Mouse (Mus musculus) CH12.LX (cell line): ENCODE results near the gene Ctdsp1. TPM values are rescaled to one million over a fixed set of nuclear protein-coding genes. Genes with fewer than 3 reads are reported as not detected.

Experiments
- DNase-seq: peaks from one replicate; pipeline ENCODE4 v3.0.0-alpha.2; 2013; ENCODE audit errors: extremely low read depth
- H3K27ac ChIP-seq: 2 replicates; pipeline ENCODE4 v1.5.1; 2012; ENCODE audit warnings: low read depth, mild to moderate bottlenecking, control low read depth, moderate library complexity; ENCODE audit not compliant: insufficient read depth
- H3K27me3 ChIP-seq: replicated peaks from 2 replicates; pipeline ENCODE3; 2012; ENCODE audit warnings: inconsistent platforms
- H3K36me3 ChIP-seq, 2 experiments: replicated peaks in 1 of 2; 2 replicates each; pipeline versions ENCODE3 to v1.6.1; 2012; ENCODE audit warnings: inconsistent platforms in 1 of 2, low read length in 1 of 2, mild to moderate bottlenecking in 1 of 2, mixed read lengths in 1 of 2, moderate library complexity in 1 of 2; ENCODE audit not compliant: control insufficient read depth in 1 of 2, insufficient read depth in 1 of 2
- H3K4me1 ChIP-seq, 2 experiments: 2 replicates each; pipeline ENCODE4 v1.6.1; 2012; ENCODE audit warnings: inconsistent platforms in 1 of 2, moderate library complexity in 1 of 2; ENCODE audit not compliant: insufficient read depth in 2 of 2, control insufficient read depth in 1 of 2
- H3K4me2 ChIP-seq: 2 replicates; pipeline ENCODE4 v1.6.1; 2012; ENCODE audit warnings: low read depth, mild to moderate bottlenecking, control low read depth; ENCODE audit not compliant: poor library complexity, insufficient read depth, severe bottlenecking
- H3K4me3 ChIP-seq, 3 experiments: fragments of 150-350 bp in 1 of 3; sonication (generic) in 1 of 3; replicated peaks in 1 of 3; 2 replicates each; pipeline versions ENCODE3 to v1.5.1; 2011 to 2012; ENCODE audit warnings: low read depth in 2 of 3, low read length in 2 of 3, mild to moderate bottlenecking in 2 of 3, moderate library complexity in 2 of 3, control low read depth in 1 of 3, improper control_type of control experiment in 1 of 3, inconsistent platforms in 1 of 3, mixed read lengths in 1 of 3; ENCODE audit not compliant: poor library complexity in 1 of 3
- H3K79me2 ChIP-seq: replicated peaks from 2 replicates; pipeline ENCODE4 v1.6.1; 2012; ENCODE audit warnings: mild to moderate bottlenecking, moderate library complexity; ENCODE audit not compliant: control insufficient read depth, poor library complexity, insufficient read depth, severe bottlenecking; ENCODE audit errors: extremely low read depth
- H3K9ac ChIP-seq: 2 replicates; pipeline ENCODE4 v1.6.1; 2012; ENCODE audit warnings: low read depth, mild to moderate bottlenecking, control low read depth, moderate library complexity; ENCODE audit not compliant: insufficient read depth
- H3K9me3 ChIP-seq: replicated peaks from 2 replicates; pipeline ENCODE3; 2012; ENCODE audit warnings: low read length, inconsistent platforms, mixed read lengths
- BHLHE40 ChIP-seq: IDR thresholded peaks from 2 replicates; pipeline ENCODE4 v1.6.1; 2011; ENCODE audit warnings: mild to moderate bottlenecking, low read depth, low read length, improper control_type of control experiment
- CHD2 ChIP-seq: IDR thresholded peaks from 2 replicates; pipeline ENCODE4 v1.6.1; 2011; ENCODE audit warnings: low read length, improper control_type of control experiment
- CTCF ChIP-seq, 2 experiments: IDR thresholded peaks in 1 of 2; conservative IDR thresholded peaks in 1 of 2; 2 replicates each; pipeline ENCODE4 v1.5.1; 2011 to 2012; ENCODE audit warnings: low read depth in 2 of 2, low read length in 2 of 2, improper control_type of control experiment in 1 of 2, inconsistent platforms in 1 of 2, mild to moderate bottlenecking in 1 of 2, moderate library complexity in 1 of 2
- E2F4 ChIP-seq: IDR thresholded peaks from 2 replicates; pipeline ENCODE4 v1.6.1; 2011; ENCODE audit warnings: low read depth, low read length, improper control_type of control experiment; ENCODE audit not compliant: insufficient replicate concordance
- ELF1 ChIP-seq: IDR thresholded peaks from 2 replicates; pipeline ENCODE4 v1.6.1; 2014; ENCODE audit warnings: low read depth, mild to moderate bottlenecking, inconsistent platforms, low read length, improper control_type of control experiment
- EP300 ChIP-seq: IDR thresholded peaks from 2 replicates; pipeline ENCODE4 v1.6.1; 2011; ENCODE audit warnings: low read length, improper control_type of control experiment
- ETS1 ChIP-seq: conservative IDR thresholded peaks from 2 replicates; pipeline ENCODE4 v1.6.1; 2012; ENCODE audit warnings: low read depth, mild to moderate bottlenecking, inconsistent platforms, low read length, improper control_type of control experiment, moderate library complexity
- GABPA ChIP-seq: IDR thresholded peaks from 2 replicates; pipeline ENCODE4 v1.6.1; 2012; ENCODE audit warnings: low read depth, low read length, improper control_type of control experiment, inconsistent platforms; ENCODE audit not compliant: insufficient replicate concordance
- HCFC1 ChIP-seq: IDR thresholded peaks from 2 replicates; pipeline ENCODE4 v1.6.1; 2012; ENCODE audit warnings: low read depth, mild to moderate bottlenecking, inconsistent platforms, low read length, improper control_type of control experiment
- IRF4 ChIP-seq: IDR thresholded peaks from 2 replicates; pipeline ENCODE4 v1.6.1; 2014; ENCODE audit warnings: low read depth, mild to moderate bottlenecking, inconsistent platforms, low read length, improper control_type of control experiment
- JUN ChIP-seq: IDR thresholded peaks from 2 replicates; pipeline ENCODE4 v1.6.1; 2011; ENCODE audit warnings: low read depth, mild to moderate bottlenecking, low read length, improper control_type of control experiment, moderate library complexity; ENCODE audit not compliant: insufficient read depth
- JUND ChIP-seq: conservative IDR thresholded peaks from 2 replicates; pipeline ENCODE4 v1.6.1; 2011; ENCODE audit warnings: low read depth, low read length, improper control_type of control experiment
- KAT2A ChIP-seq: IDR thresholded peaks from 2 replicates; pipeline ENCODE4 v1.6.1; 2012; ENCODE audit warnings: low read length, improper control_type of control experiment, inconsistent platforms; ENCODE audit not compliant: insufficient replicate concordance
- MAFK ChIP-seq: IDR thresholded peaks from 2 replicates; pipeline ENCODE4 v1.6.1; 2011; ENCODE audit warnings: low read length, improper control_type of control experiment; ENCODE audit not compliant: insufficient replicate concordance
- MAX ChIP-seq: IDR thresholded peaks from 2 replicates; pipeline ENCODE4 v1.6.1; 2011; ENCODE audit warnings: low read length, improper control_type of control experiment
- MAZ ChIP-seq: IDR thresholded peaks from 2 replicates; pipeline ENCODE4 v1.6.1; 2012; ENCODE audit warnings: low read depth, mild to moderate bottlenecking, inconsistent platforms, low read length, improper control_type of control experiment, moderate library complexity
- MEF2A ChIP-seq: IDR thresholded peaks from 2 replicates; pipeline ENCODE4 v1.6.1; 2014; ENCODE audit warnings: low read depth, mild to moderate bottlenecking, inconsistent platforms, low read length, improper control_type of control experiment, borderline replicate concordance
- MXI1 ChIP-seq: IDR thresholded peaks from 2 replicates; pipeline ENCODE4 v1.6.1; 2011; ENCODE audit warnings: mild to moderate bottlenecking, low read depth, low read length, improper control_type of control experiment
- MYC ChIP-seq: IDR thresholded peaks from 2 replicates; pipeline ENCODE4 v1.6.1; 2011; ENCODE audit warnings: low read depth, mild to moderate bottlenecking, improper control_type of control experiment, low read length
- NELFE ChIP-seq: IDR thresholded peaks from 2 replicates; pipeline ENCODE4 v1.6.1; 2011; ENCODE audit warnings: low read depth, low read length, improper control_type of control experiment
- NRF1 ChIP-seq: IDR thresholded peaks from 2 replicates; pipeline ENCODE4 v1.6.1; 2014; ENCODE audit warnings: low read depth, mild to moderate bottlenecking, inconsistent platforms, low read length, improper control_type of control experiment, moderate library complexity
- PAX5 ChIP-seq: IDR thresholded peaks from 2 replicates; pipeline ENCODE4 v1.6.1; 2012; ENCODE audit warnings: low read length, inconsistent platforms, mixed read lengths
- POLR2A ChIP-seq: IDR thresholded peaks from 2 replicates; pipeline ENCODE4 v1.6.1; 2011; ENCODE audit warnings: low read depth, mild to moderate bottlenecking, improper control_type of control experiment, low read length
- POLR2AphosphoS2 ChIP-seq: IDR thresholded peaks from 2 replicates; pipeline ENCODE4 v1.6.1; 2011; ENCODE audit warnings: low read depth, low read length, improper control_type of control experiment
- RAD21 ChIP-seq: IDR thresholded peaks from 2 replicates; pipeline ENCODE4 v1.6.1; 2011; ENCODE audit warnings: low read depth, mild to moderate bottlenecking, low read length, improper control_type of control experiment, moderate library complexity
- RCOR1 ChIP-seq: conservative IDR thresholded peaks from 2 replicates; pipeline ENCODE4 v1.6.1; 2012; ENCODE audit warnings: low read depth, mild to moderate bottlenecking, inconsistent platforms, low read length, improper control_type of control experiment
- SIN3A ChIP-seq: IDR thresholded peaks from 2 replicates; pipeline ENCODE4 v1.6.1; 2012; ENCODE audit warnings: low read length, improper control_type of control experiment, inconsistent platforms
- SMC3 ChIP-seq: IDR thresholded peaks from 2 replicates; pipeline ENCODE4 v1.6.1; 2011; ENCODE audit warnings: low read depth, low read length, improper control_type of control experiment
- TBP ChIP-seq: conservative IDR thresholded peaks from 2 replicates; pipeline ENCODE4 v1.6.1; 2011; ENCODE audit warnings: low read depth, low read length, improper control_type of control experiment
- TCF12 ChIP-seq: IDR thresholded peaks from 2 replicates; pipeline ENCODE4 v1.6.1; 2014; ENCODE audit warnings: low read depth, mild to moderate bottlenecking, inconsistent platforms, low read length, improper control_type of control experiment
- UBTF ChIP-seq: IDR thresholded peaks from 2 replicates; pipeline ENCODE4 v1.6.1; 2012; ENCODE audit warnings: low read depth, mild to moderate bottlenecking, inconsistent platforms, low read length, improper control_type of control experiment, moderate library complexity
- USF1 ChIP-seq: IDR thresholded peaks from 2 replicates; pipeline ENCODE4 v1.6.1; 2014; ENCODE audit warnings: low read depth, mild to moderate bottlenecking, inconsistent platforms, low read length, improper control_type of control experiment
- ZKSCAN1 ChIP-seq: IDR thresholded peaks from 2 replicates; pipeline ENCODE4 v1.6.1; 2012; ENCODE audit warnings: low read depth, inconsistent platforms, low read length, improper control_type of control experiment, borderline replicate concordance
- ZMIZ1 ChIP-seq: IDR thresholded peaks from 2 replicates; pipeline ENCODE4 v1.6.1; 2012; ENCODE audit warnings: low read depth, mild to moderate bottlenecking, inconsistent platforms, low read length, improper control_type of control experiment
- ZNF384 ChIP-seq: IDR thresholded peaks from 2 replicates; pipeline ENCODE4 v1.6.1; 2012; ENCODE audit warnings: low read depth, low read length, improper control_type of control experiment, inconsistent platforms
- dilution Hi-C: fragments of 300-500 bp; cut with MboI; formaldehyde crosslinking; loops from 2 replicates; pipeline ENCODE4 v1.14.3; 2020; ENCODE audit warnings: low sequenced_read_pairs; ENCODE audit not compliant: extremely low pct_unique_long_range_greater_than_20kb, extremely low pct_ligation_motif_present
- in situ Hi-C: fragments of 300-500 bp; cut with MboI; formaldehyde crosslinking; loops from 3 replicates; pipeline ENCODE4 v1.14.3; 2019; ENCODE audit warnings: low sequenced_read_pairs, low pct_ligation_motif_present, low pct_unique_long_range_greater_than_20kb, mixed read lengths
- polyA plus RNA-seq: library from polyadenylated mRNA; unstranded; fragments of >175 nt; gene quantifications from 2 replicates; pipeline ENCODE4 v1.2.1, GENCODE M21; 2012; ENCODE audit warnings: low read depth; ENCODE audit not compliant: insufficient read length
- total RNA-seq, 2 experiments: library from RNA; depleted of rRNA; stranded (reverse); fragments of 300-350 nt in 1 of 2; fragments of >200 nt in 1 of 2; gene quantifications; 2 replicates each; pipeline ENCODE4 v1.2.3; 2012 to 2014

The Ctdsp1 gene
- total and polyA plus RNA-seq, 3 experiments, result 14.4 to 65.8 (median 23.4) TPM

- H3K27me3 ChIP-seq, result no peaks in the 10 kb centered on the region
- dilution Hi-C loops, result no loop called here
Measured at GRCm38 (mm10) chr1:74351185-74351769, 40.0 kb upstream of the Ctdsp1 start.

GRCm38 (mm10) chr1:74352532-74353096 is 38.7 kb upstream of the Ctdsp1 start:
- no peak overlapping the region for H3K4me2 ChIP-seq
- dilution Hi-C loops (no loop called here), in situ Hi-C loops (no loop called here)
- no peak for TF ChIP-seq E2F4
- TF ChIP-seq MAFK, result no peak
- no peak for TF ChIP-seq USF1
- no peak for TF ChIP-seq JUN
- TF ChIP-seq UBTF, result no peak
- no peak for TF ChIP-seq RCOR1
- TF ChIP-seq MYC, result no peak
- 0 out of 2 replicates have a peak, but pooled peaks have one; percentile 50 for TF ChIP-seq POLR2AphosphoS2
- TF ChIP-seq ZKSCAN1, result no peak
- no peak for TF ChIP-seq HCFC1
- 0 out of 2 replicates have a peak, but pooled peaks have one; percentile 21 for TF ChIP-seq ETS1
- no peak for TF ChIP-seq SIN3A
- TF ChIP-seq TBP, result no peak
- TF ChIP-seq CTCF (conservative IDR thresholded peaks at IDR 0.05 in 1 of 2, IDR thresholded peaks at IDR 0.05 in 1 of 2; ENCODE audit: low read depth in 2 of 2, low read length in 2 of 2), result no peak
- peak; percentile 57 for TF ChIP-seq EP300
- TF ChIP-seq GABPA, result no peak
- TF ChIP-seq BHLHE40, result peak; percentile 19; the same call in 1 of the 2 replicates
- no peak; the same call in 1 of the 2 replicates for TF ChIP-seq POLR2A

More at GRCm38 (mm10) chr1:74351185-74351769, 40.0 kb upstream of the Ctdsp1 start:
- TF ChIP-seq PAX5 (no peak), RAD21 (no peak), SMC3 (0 out of 2 replicates have a peak, but pooled peaks have one; percentile 2), MAFK (no peak; the same call in 1 of the 2 replicates), TCF12 (peak; percentile 90), MAX (peak; percentile 62; the same call in 1 of the 2 replicates), UBTF (peak; percentile 61; the same call in 1 of the 2 replicates), JUN (no peak), ZNF384 (no peak; the same call in 1 of the 2 replicates), JUND (0 out of 2 replicates have a peak, but pooled peaks have one; percentile 20), IRF4 (peak; percentile 82), TBP (0 out of 2 replicates have a peak, but pooled peaks have one; percentile 49), MYC (peak; percentile 58; the same call in 1 of the 2 replicates), MAZ (peak; percentile 85), ZMIZ1 (peak; percentile 22; the same call in 1 of the 2 replicates), NELFE (0 out of 2 replicates have a peak, but pooled peaks have one; percentile 48), SIN3A (peak; percentile 84), CHD2 (peak; percentile 92), EP300 (peak; percentile 87), CTCF (conservative IDR thresholded peaks at IDR 0.05 in 1 of 2, IDR thresholded peaks at IDR 0.05 in 1 of 2; ENCODE audit: low read depth in 2 of 2, low read length in 2 of 2) (no peak), POLR2A (peak; percentile 50), MXI1 (peak; percentile 70; the same call in 1 of the 2 replicates), MEF2A (peak; percentile 83), KAT2A (no peak), ETS1 (peak; percentile 76), HCFC1 (peak; percentile 24; the same call in 1 of the 2 replicates), RCOR1 (0 out of 2 replicates have a peak, but pooled peaks have one; percentile 35), BHLHE40 (peak; percentile 91), NRF1 (no peak), ELF1 (peak; percentile 27; the same call in 1 of the 2 replicates)
- H3K4me3 ChIP-seq, result peak overlapping the region; percentile 45 to 59 (median 56)
- peaks cover 79 to 85% of the 10 kb centered on the region in 2 experiments for H3K36me3 ChIP-seq
- peak overlapping the region; percentile 100 for H3K27ac ChIP-seq
- in situ Hi-C loops, result no loop called here
- no peaks in the 10 kb centered on the region for H3K9me3 ChIP-seq
- H3K4me1 ChIP-seq, result peaks cover 59 to 88% of the 10 kb centered on the region in 2 experiments
- H3K4me2 ChIP-seq, result peak overlapping the region; percentile 39
- DNase-seq, result peak; percentile 90
- H3K79me2 ChIP-seq, result peaks cover 26% of the 10 kb centered on the region
- H3K9ac ChIP-seq, result peak overlapping the region; percentile 46

More at GRCm38 (mm10) chr1:74352532-74353096, 38.7 kb upstream of the Ctdsp1 start:
- H3K27me3 ChIP-seq, result no peaks in the 10 kb centered on the region
- peaks cover 69 to 78% of the 10 kb centered on the region in 2 experiments for H3K36me3 ChIP-seq
- H3K27ac ChIP-seq, result peak overlapping the region; percentile 96
- no peaks in the 10 kb centered on the region for H3K9me3 ChIP-seq
- peak; percentile 56 for DNase-seq
- peak overlapping the region; percentile 10 to 59 (median 56) for H3K4me3 ChIP-seq
- peaks cover 49 to 83% of the 10 kb centered on the region in 2 experiments for H3K4me1 ChIP-seq
- H3K79me2 ChIP-seq, result peaks cover 13% of the 10 kb centered on the region
- peak overlapping the region; percentile 45; the same call in 1 of the 2 replicates for H3K9ac ChIP-seq
